Mouse (Mus musculus): Measurements from ENCODE around the gene Xndc1.
"Not testable (repeated sequence)": the region's sequence is repeated elsewhere in the genome, so short reads cannot be mapped to it uniquely, and the experiment has no call there.

The Xndc1 gene

GRCm38 (mm10) chr7:102065046-102065891 lies at the start of gene Xndc1, which contains the start of the genes Rnf121 and Xntrpc:
Xndc1 (plus strand) TSS chr7:102065511.
Rnf121 (minus strand) TSS chr7:102065469.
Xntrpc (plus strand) TSS chr7:102065713.
- DNase-seq (ENCODE audit: low spot score) = peak; percentile 92

- no peak for DNase-seq (ENCODE audit: low spot score)
Observed at GRCm38 (mm10) chr7:102016936-102017335, 48.4 kb upstream of the Xndc1 start.

DNA sequence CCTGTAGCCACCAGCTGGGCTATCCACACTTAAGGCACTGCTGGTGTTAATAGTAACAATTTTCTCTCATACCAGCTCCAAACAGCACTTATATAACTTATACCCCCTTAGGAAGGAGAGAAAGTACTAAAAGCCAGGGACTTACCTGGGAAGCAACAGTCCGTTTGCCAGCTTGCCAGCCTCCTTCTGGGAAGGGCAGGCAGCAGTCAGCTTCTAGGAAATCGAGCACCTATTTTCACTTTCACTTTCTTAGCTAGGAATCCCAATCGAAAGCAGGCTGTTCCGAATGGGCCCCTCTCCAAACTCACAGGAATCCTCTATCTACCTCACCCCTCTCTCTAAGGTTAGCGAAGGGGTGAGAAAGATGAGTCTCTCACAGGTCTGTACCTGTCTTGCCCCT lies 47.9 kb upstream of the Xndc1 start:
- DNase-seq (ENCODE audit: low spot score) = peak; percentile 42

- DNase-seq (ENCODE audit: low spot score) = no peak
Observed at GRCm38 (mm10) chr7:102018034-102018433, 47.3 kb upstream of the Xndc1 start.

GRCm38 (mm10) chr7:102018590-102018989 lies 46.7 kb upstream of the Xndc1 start, which contains the start of gene Il18bp:
Il18bp (minus strand) TSS chr7:102018690.
- no peak for DNase-seq (ENCODE audit: low spot score)

DNA sequence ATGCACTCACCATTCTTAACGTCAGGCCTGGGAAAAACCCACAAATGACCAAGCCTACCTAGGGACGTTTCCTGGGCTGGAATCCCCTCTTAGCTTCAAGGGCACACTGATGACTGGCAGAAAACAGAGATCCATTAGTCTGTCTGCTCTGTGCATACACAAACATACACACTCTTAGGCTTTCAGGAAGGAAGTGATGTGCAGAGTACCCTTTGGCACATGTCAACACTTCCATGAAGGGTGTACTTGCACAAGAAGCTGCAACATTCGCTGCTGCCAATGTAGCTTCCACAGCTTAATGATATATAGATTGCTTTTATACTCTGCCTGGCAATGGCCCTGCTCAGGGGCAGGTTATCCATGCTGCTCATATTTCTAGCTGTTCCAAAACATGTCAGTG lies 45.9 kb upstream of the Xndc1 start:
- DNase-seq (ENCODE audit: low spot score) = no peak

DNA sequence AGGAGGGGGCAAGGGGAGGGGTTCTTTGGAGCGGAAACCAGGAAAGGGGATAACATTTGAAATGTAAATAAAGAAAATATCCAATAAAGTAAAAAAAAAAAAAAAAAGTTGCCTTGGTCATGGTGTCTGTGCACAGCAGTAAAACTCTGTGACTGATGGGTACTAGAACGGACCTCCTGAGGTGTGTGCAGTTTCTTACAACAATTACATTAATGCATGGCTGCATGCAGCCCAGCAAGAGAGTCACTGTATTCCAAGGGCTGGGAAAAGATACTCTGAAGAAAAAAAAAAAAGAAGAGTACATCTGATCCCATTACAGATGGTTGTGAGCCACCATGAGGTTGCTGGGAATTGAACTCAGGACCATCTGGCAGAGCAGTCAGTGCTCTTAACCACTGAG lies 44.4 kb upstream of the Xndc1 start:
- not testable (repeated sequence) for DNase-seq (ENCODE audit: low spot score)

GRCm38 (mm10) chr7:102023821-102024220 lies 41.5 kb upstream of the Xndc1 start:
- DNase-seq (ENCODE audit: low spot score) = no peak

- DNase-seq (ENCODE audit: low spot score) = no peak
Observed at GRCm38 (mm10) chr7:102025187-102026119, 39.9 kb upstream of the Xndc1 start.

DNA sequence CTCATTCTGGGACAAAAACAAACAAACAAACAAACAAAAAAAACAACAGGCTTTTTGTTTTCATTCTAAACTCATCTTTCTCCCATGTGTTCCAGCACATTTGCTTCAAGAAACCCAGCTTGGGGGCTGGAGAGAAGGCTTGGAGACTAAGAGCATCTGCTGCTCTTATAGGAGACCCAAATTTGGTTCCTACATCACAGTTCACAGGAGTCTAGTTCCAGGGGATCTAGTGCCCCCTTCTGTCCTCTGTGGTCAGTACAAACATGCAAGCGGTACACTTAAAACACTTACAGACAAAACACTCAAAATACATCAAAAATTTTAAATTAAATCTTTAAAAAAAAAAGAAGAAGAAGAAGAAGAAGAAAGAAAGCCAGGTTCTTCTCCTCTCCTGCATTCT lies 30.4 kb upstream of the Xndc1 start:
- no peak for DNase-seq (ENCODE audit: low spot score)

DNA sequence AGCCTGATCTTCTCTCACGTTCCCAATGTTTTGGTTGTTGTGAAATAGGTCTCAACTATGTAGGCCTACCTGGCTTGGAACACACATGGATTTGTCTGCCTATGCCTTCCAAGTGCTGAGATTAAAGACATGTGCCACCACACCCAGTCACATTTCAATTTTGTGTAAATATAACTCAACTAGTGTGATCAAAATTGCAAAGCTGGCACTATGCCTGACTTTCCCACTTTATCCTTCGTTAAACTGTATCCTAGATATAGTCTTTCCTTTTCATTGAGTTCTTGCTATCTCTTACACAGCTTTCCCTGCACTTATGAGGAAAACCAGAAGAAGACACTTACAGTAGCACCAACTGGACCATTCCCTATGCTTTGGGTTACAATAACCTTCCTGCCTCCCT lies 29.8 kb upstream of the Xndc1 start:
- DNase-seq (ENCODE audit: low spot score) = no peak

DNA sequence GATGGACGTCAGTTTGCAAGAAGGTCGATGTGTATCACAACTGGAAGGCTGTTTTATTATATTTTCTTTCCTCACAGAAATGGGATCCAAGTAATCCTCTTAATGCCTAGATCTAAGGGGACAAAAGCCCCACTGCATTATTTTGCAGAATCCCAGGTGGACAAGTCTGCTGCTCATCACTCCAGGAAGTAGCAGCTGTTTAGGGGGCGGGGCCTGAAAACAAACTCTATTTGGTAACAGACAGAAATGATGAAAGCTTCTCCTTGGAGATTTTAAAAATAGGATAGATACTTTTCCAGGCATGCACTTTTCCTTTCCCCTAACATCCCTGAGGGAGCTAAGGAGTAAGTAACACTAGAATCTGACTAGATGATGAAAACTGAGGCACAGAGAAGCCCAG lies 28.0 kb upstream of the Xndc1 start:
- DNase-seq (ENCODE audit: low spot score) = no peak

GRCm38 (mm10) chr7:102042314-102042713 lies 23.0 kb upstream of the Xndc1 start:
- DNase-seq (ENCODE audit: low spot score) = peak; percentile 49

DNA sequence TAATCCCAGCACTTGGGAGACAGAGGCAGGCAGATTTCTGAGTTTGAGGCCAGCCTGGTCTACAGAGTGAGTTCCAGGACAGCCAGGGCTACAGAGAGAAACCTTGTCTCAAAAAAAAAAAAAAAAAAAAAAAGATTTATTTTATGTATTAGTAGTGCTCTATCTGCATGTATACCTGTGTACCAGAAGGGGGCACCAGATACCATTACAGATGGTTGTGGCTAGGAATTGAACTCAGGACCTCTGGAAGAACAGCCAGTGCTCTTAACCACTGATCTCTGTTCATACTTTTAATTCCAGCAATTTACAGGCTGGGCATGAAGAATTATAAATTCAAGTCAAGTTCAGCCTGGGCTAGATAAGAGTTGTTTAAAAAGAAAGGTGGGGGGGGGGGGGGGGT lies 16.8 kb upstream of the Xndc1 start:
- not testable (repeated sequence) for DNase-seq (ENCODE audit: low spot score)

- no peak for DNase-seq (ENCODE audit: low spot score)
Observed at GRCm38 (mm10) chr7:102061353-102061752, 4.0 kb upstream of the Xndc1 start.

DNA sequence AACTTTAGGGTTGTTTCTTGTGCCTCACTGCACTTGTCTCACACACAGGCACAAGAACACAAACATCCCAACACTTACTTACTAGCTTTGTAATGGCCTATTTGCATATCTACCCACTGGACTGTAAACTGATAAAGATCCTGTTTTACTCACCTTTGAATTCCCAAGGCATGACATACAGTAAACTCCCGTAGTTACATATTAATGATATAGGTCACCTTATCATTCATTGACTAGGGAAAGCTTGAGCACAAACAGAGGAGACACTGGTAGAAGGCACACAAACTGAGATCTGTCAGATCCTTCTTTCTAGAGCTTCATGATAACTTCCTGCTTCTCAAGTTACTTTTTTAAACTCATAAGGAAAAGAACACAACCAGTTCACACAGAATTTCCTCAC lies 3.1 kb upstream of the Xndc1 start:
- DNase-seq (ENCODE audit: low spot score) = no peak

DNA sequence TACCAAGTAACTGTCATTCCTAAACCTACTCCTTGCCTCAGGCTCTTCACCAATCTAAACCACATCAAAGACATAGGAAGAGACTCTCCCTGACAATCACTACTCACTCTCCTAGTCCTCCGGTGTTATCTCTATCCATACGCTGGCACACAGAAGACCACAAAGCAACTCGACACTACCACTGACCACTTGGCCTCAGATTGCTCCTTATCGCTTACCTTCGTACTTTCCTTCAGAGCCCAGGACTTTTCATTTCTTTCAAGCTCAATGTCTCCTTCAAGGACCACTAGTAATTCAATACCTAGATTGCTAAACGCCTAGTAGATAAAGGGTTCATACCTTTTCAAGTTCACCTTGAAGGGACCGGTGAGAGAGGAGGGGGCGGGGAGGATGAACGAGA lies 1.4 kb upstream of the Xndc1 start:
- DNase-seq (ENCODE audit: low spot score) = no peak

DNA sequence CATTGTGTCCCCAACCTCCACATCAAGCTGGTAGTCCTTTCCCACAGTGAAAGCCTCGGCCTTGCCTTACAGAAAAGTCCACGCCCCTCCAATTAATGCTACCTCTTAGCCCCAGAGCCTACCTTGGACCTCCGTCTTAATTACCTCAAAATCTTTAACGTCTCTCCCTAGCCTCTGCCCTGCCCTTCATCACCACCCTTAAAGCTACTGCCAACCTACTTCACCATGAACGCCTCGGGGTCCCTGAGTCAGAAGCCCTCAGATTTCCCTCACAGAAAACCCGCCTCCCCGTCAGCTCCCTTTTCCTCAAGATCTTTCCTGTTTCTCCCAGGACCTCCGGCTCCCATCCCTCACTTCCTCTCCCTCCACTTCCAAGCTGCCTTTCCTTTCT lies 661 bp upstream of the Xndc1 start:
- DNase-seq (ENCODE audit: low spot score) = no peak

- no peak for DNase-seq (ENCODE audit: low spot score)
Observed at GRCm38 (mm10) chr7:102066363-102066762, 1.1 kb downstream of the Xndc1 start.

DNA sequence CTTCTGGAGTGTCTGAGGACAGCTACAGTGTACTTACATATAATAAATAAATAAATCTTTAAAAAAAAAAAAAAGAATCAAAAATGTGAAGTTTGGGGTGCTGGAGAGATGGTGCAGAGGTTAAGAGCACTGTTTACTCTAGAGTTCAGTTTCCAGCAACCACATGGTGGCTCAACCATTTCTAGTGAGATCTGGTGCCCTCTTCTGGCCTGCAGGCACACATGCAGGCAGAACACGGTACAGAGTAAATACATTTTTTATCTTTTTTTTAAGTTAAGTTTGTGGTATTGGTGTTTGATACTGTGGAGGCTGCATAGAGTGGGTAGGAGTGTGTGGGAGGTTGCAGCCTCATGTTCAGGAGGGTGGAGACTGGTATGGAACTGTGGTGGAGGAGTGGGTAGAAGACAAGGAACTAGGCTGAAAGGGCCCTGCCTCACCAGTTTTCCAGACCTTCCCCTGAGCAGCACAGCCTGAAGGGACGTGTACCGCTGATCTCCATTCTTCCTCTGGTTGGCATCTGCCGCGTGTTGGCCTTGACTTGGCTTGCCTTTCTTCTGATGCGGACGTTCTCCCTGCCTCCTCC lies 11.5 kb downstream of the Xndc1 start:
- DNase-seq (ENCODE audit: low spot score) = peak; percentile 18

DNA sequence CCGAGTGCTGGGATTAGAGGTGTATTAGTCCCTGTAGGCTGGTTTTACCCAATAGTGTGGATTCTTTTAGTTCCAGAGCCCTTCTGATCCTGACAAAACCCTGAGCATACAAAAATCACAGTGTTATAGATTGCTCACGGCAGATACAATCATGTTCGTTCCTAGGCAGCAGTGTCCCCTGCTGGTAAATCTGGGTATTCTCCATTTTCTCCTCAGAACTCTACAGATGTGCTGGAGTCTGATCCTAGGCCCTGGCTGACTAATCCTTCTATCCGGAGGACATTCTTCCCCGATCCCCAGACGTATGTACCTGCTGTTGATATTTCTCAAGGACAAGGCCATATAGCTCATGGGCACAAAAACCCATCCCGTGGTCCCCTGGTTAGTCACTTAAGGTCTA lies 13.2 kb downstream of the Xndc1 start:
- DNase-seq (ENCODE audit: low spot score) = peak; percentile 30

DNA sequence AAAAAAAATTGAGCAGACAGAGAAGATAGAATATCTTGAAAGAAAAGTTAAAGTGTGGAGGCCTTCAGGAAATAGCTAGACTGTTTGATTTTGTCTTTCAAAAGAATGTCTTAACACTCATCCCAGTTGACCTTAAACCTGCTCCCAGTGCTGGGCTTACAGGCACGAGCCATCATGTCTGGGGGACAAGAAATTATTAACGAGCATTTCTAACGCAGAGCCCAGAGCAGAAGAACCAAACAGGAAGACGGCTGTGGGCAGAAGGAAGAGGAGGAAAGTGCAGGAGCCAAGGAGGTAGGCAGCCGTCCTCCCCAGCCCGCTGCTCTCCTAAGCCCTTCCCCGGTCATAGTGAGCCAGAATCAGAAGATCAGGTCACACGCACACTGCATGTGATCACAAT lies 15.0 kb downstream of the Xndc1 start:
- DNase-seq (ENCODE audit: low spot score) = no peak

Measured in lung, postnatal 25 days (tissue).